Mouse (Mus musculus): ENCODE measurements around the gene As3mt. TPM values are rescaled to one million over a fixed set of nuclear protein-coding genes. Genes with fewer than 3 reads are reported as not detected.

As3mt gene
- polyA plus RNA-seq, 1 experiment from 2014 or later = 42.5 TPM

- 90% methylated on average over 4 of the region's 4 CpGs for WGBS
These were observed 3.4 kb downstream of the As3mt start for GRCm38 (mm10) chr19:46710614-46711013.

GRCm38 (mm10) chr19:46714234-46714633, 7.0 kb downstream of the As3mt start:
- Histone ChIP-seq H3K4me1 (ENCODE audit: control insufficient read depth, insufficient read depth, low read length) (no peaks in the 10 kb centered on the region), H3K4me2 (ENCODE audit: low read length) (no peak overlapping the region), H3K27ac (replicated peaks; ENCODE audit: low read depth, low read length) (no peak overlapping the region), H3K36me3 (ENCODE audit: control insufficient read depth, insufficient read depth, low read length) (peaks cover 5% of the 10 kb centered on the region; the same call in 1 of the 2 replicates), H3K9ac (replicated peaks; ENCODE audit: low read length) (no peak overlapping the region), H3K27me3 (ENCODE audit: control insufficient read depth, insufficient read depth, low read length) (no peaks in the 10 kb centered on the region), H3K4me3 (replicated peaks; ENCODE audit: low read depth, low read length) (no peak overlapping the region), H3K9me3 (ENCODE audit: control insufficient read depth, low read length) (peaks cover 5% of the 10 kb centered on the region; the same call in 1 of the 2 replicates)
- WGBS = 98% methylated on average over 8 of the region's 8 CpGs
- no peak for ATAC-seq (ENCODE audit: low FRiP score, low TSS enrichment)
- DNase-seq = no peak

More at GRCm38 (mm10) chr19:46710614-46711013, 3.4 kb downstream of the As3mt start:
- no peak overlapping the region for H3K27ac ChIP-seq (replicated peaks; ENCODE audit: low read depth, low read length)
- H3K4me2 ChIP-seq (ENCODE audit: low read length) = no peak overlapping the region
- no peak overlapping the region for H3K4me3 ChIP-seq (replicated peaks; ENCODE audit: low read depth, low read length)
- no peaks in the 10 kb centered on the region for H3K9me3 ChIP-seq (ENCODE audit: control insufficient read depth, low read length)
- no peaks in the 10 kb centered on the region for H3K36me3 ChIP-seq (ENCODE audit: control insufficient read depth, insufficient read depth, low read length)
- ATAC-seq (ENCODE audit: low FRiP score, low TSS enrichment) (no peak), DNase-seq (no peak)
- H3K9ac ChIP-seq (replicated peaks; ENCODE audit: low read length) = no peak overlapping the region
- no peaks in the 10 kb centered on the region for H3K4me1 ChIP-seq (ENCODE audit: control insufficient read depth, insufficient read depth, low read length)
- no peaks in the 10 kb centered on the region for H3K27me3 ChIP-seq (ENCODE audit: control insufficient read depth, insufficient read depth, low read length)

- Histone ChIP-seq H3K9ac (replicated peaks; ENCODE audit: low read length) (no peak overlapping the region), H3K36me3 (ENCODE audit: control insufficient read depth, insufficient read depth, low read length) (peaks cover 5% of the 10 kb centered on the region; the same call in 1 of the 2 replicates), H3K4me2 (ENCODE audit: low read length) (no peak overlapping the region), H3K9me3 (ENCODE audit: control insufficient read depth, low read length) (peaks cover 5% of the 10 kb centered on the region; the same call in 1 of the 2 replicates), H3K4me3 (replicated peaks; ENCODE audit: low read depth, low read length) (no peak overlapping the region), H3K27ac (replicated peaks; ENCODE audit: low read depth, low read length) (no peak overlapping the region), H3K27me3 (ENCODE audit: control insufficient read depth, insufficient read depth, low read length) (no peaks in the 10 kb centered on the region), H3K4me1 (ENCODE audit: control insufficient read depth, insufficient read depth, low read length) (no peaks in the 10 kb centered on the region)
- WGBS = 94% methylated on average over 8 of the region's 8 CpGs
- DNase-seq (no peak), ATAC-seq (ENCODE audit: low FRiP score, low TSS enrichment) (no peak)
These were observed 7.8 kb downstream of the As3mt start for GRCm38 (mm10) chr19:46715016-46715415.

GRCm38 (mm10) chr19:46718150-46718549, 10.9 kb downstream of the As3mt start:
- Histone ChIP-seq H3K9me3 (ENCODE audit: control insufficient read depth, low read length) (peaks cover 5% of the 10 kb centered on the region; the same call in 1 of the 2 replicates), H3K36me3 (ENCODE audit: control insufficient read depth, insufficient read depth, low read length) (peaks cover 7% of the 10 kb centered on the region; the same call in 1 of the 2 replicates), H3K4me2 (ENCODE audit: low read length) (no peak overlapping the region), H3K9ac (replicated peaks; ENCODE audit: low read length) (no peak overlapping the region), H3K27ac (replicated peaks; ENCODE audit: low read depth, low read length) (no peak overlapping the region), H3K4me3 (replicated peaks; ENCODE audit: low read depth, low read length) (no peak overlapping the region), H3K4me1 (ENCODE audit: control insufficient read depth, insufficient read depth, low read length) (no peaks in the 10 kb centered on the region), H3K27me3 (ENCODE audit: control insufficient read depth, insufficient read depth, low read length) (no peaks in the 10 kb centered on the region)
- WGBS = 90% methylated on average over 4 of the region's 4 CpGs
- ATAC-seq (ENCODE audit: low FRiP score, low TSS enrichment) = no peak
- no peak for DNase-seq

GRCm38 (mm10) chr19:46724411-46724810, 17.2 kb downstream of the As3mt start:
- H3K36me3 ChIP-seq (ENCODE audit: control insufficient read depth, insufficient read depth, low read length) = 0 out of 2 replicates have a peak, but pooled peaks cover 5% of the 10 kb centered on the region
- no peak overlapping the region for H3K4me3 ChIP-seq (replicated peaks; ENCODE audit: low read depth, low read length)
- no peak overlapping the region for H3K9ac ChIP-seq (replicated peaks; ENCODE audit: low read length)
- H3K9me3 ChIP-seq (ENCODE audit: control insufficient read depth, low read length) = no peaks in the 10 kb centered on the region
- WGBS = 70% methylated on average over 11 of the region's 11 CpGs
- no peak for ATAC-seq (ENCODE audit: low FRiP score, low TSS enrichment)
- no peak overlapping the region for H3K27ac ChIP-seq (replicated peaks; ENCODE audit: low read depth, low read length)
- H3K4me2 ChIP-seq (ENCODE audit: low read length) = no peak overlapping the region
- peaks cover 8% of the 10 kb centered on the region; the same call in 1 of the 2 replicates for H3K4me1 ChIP-seq (ENCODE audit: control insufficient read depth, insufficient read depth, low read length)
- no peaks in the 10 kb centered on the region for H3K27me3 ChIP-seq (ENCODE audit: control insufficient read depth, insufficient read depth, low read length)
- DNase-seq = no peak

- H3K36me3 ChIP-seq (ENCODE audit: control insufficient read depth, insufficient read depth, low read length) = 0 out of 2 replicates have a peak, but pooled peaks cover 5% of the 10 kb centered on the region
- WGBS = 98% methylated on average over 8 of the region's 8 CpGs
- DNase-seq (no peak), ATAC-seq (ENCODE audit: low FRiP score, low TSS enrichment) (no peak)
- H3K4me3 ChIP-seq (replicated peaks; ENCODE audit: low read depth, low read length) = no peak overlapping the region
- no peak overlapping the region for H3K27ac ChIP-seq (replicated peaks; ENCODE audit: low read depth, low read length)
- H3K9ac ChIP-seq (replicated peaks; ENCODE audit: low read length) = no peak overlapping the region
- no peaks in the 10 kb centered on the region for H3K27me3 ChIP-seq (ENCODE audit: control insufficient read depth, insufficient read depth, low read length)
- H3K4me1 ChIP-seq (ENCODE audit: control insufficient read depth, insufficient read depth, low read length) = peaks cover 8% of the 10 kb centered on the region; the same call in 1 of the 2 replicates
- H3K9me3 ChIP-seq (ENCODE audit: control insufficient read depth, low read length) = no peaks in the 10 kb centered on the region
- no peak overlapping the region for H3K4me2 ChIP-seq (ENCODE audit: low read length)
These were observed 18.9 kb downstream of the As3mt start for GRCm38 (mm10) chr19:46726142-46726541.

- Histone ChIP-seq H3K36me3 (ENCODE audit: control insufficient read depth, insufficient read depth, low read length) (0 out of 2 replicates have a peak, but pooled peaks cover 3% of the 10 kb centered on the region), H3K27ac (replicated peaks; ENCODE audit: low read depth, low read length) (no peak overlapping the region; the same call in 1 of the 2 replicates), H3K27me3 (ENCODE audit: control insufficient read depth, insufficient read depth, low read length) (no peaks in the 10 kb centered on the region), H3K9me3 (ENCODE audit: control insufficient read depth, low read length) (no peaks in the 10 kb centered on the region), H3K4me2 (ENCODE audit: low read length) (no peak overlapping the region), H3K4me3 (replicated peaks; ENCODE audit: low read depth, low read length) (no peak overlapping the region), H3K9ac (replicated peaks; ENCODE audit: low read length) (no peak overlapping the region), H3K4me1 (ENCODE audit: control insufficient read depth, insufficient read depth, low read length) (peaks cover 8% of the 10 kb centered on the region; the same call in 1 of the 2 replicates)
- ATAC-seq (ENCODE audit: low FRiP score, low TSS enrichment) (no peak; the same call in 1 of the 2 replicates), DNase-seq (peak; percentile 61)
- WGBS = 44% methylated on average over 8 of the region's 8 CpGs
These were observed 20.0 kb downstream of the As3mt start for GRCm38 (mm10) chr19:46727140-46727736.

- DNase-seq (no peak), ATAC-seq (ENCODE audit: low FRiP score, low TSS enrichment) (no peak)
- Histone ChIP-seq H3K36me3 (ENCODE audit: control insufficient read depth, insufficient read depth, low read length) (0 out of 2 replicates have a peak, but pooled peaks cover 3% of the 10 kb centered on the region), H3K9ac (replicated peaks; ENCODE audit: low read length) (no peak overlapping the region), H3K9me3 (ENCODE audit: control insufficient read depth, low read length) (no peaks in the 10 kb centered on the region), H3K4me2 (ENCODE audit: low read length) (no peak overlapping the region), H3K4me1 (ENCODE audit: control insufficient read depth, insufficient read depth, low read length) (peaks cover 8% of the 10 kb centered on the region; the same call in 1 of the 2 replicates), H3K4me3 (replicated peaks; ENCODE audit: low read depth, low read length) (no peak overlapping the region), H3K27me3 (ENCODE audit: control insufficient read depth, insufficient read depth, low read length) (no peaks in the 10 kb centered on the region), H3K27ac (replicated peaks; ENCODE audit: low read depth, low read length) (no peak overlapping the region)
- WGBS = 88% methylated on average over 11 of the region's 11 CpGs
These were observed 20.8 kb downstream of the As3mt start for GRCm38 (mm10) chr19:46727945-46728540.

Data from midbrain, embryonic 14.5 days (tissue).